Mouse (Mus musculus) liver, embryonic 14.5 days (tissue): Measurements from ENCODE around the gene Cyp2a22. TPM values are rescaled to one million over a fixed set of nuclear protein-coding genes. Genes with fewer than 3 reads are reported as not detected.
"Not testable (repeated sequence)": the region's sequence is repeated elsewhere in the genome, so short reads cannot be mapped to it uniquely, and the experiment has no call there.

Source experiments
- ATAC-seq: fragments of 200-750 bp; cut with Nextera tagmentation; 2 replicates; pipeline ENCODE4 v1.8.0; 2017; ENCODE audit warnings: moderate number of reproducible peaks, mild to moderate bottlenecking, moderate library complexity; ENCODE audit not compliant: insufficient read depth
- DNase-seq, 3 experiments: peaks; one replicate each; pipeline ENCODE4 v3.0.0-alpha.2; 2012 to 2013; ENCODE audit warnings: low read depth in 3 of 3, low spot score in 3 of 3
- H3K27ac ChIP-seq: fragments of 300-500 bp; sonication (generic); 2 replicates; pipeline ENCODE4 v1.5.1; 2014; ENCODE audit warnings: moderate library complexity, mild to moderate bottlenecking, control low read depth, inconsistent platforms
- H3K27me3 ChIP-seq: fragments of 300-500 bp; sonication (generic); 2 replicates; pipeline ENCODE4 v1.6.1; 2014; ENCODE audit warnings: mild to moderate bottlenecking, low read length, moderate library complexity; ENCODE audit not compliant: control insufficient read depth, insufficient read depth
- H3K36me3 ChIP-seq: fragments of 300-500 bp; sonication (generic); replicated peaks from 2 replicates; pipeline ENCODE4 v1.6.1; 2014; ENCODE audit warnings: low read depth; ENCODE audit not compliant: control insufficient read depth, insufficient read depth
- H3K4me1 ChIP-seq, 2 experiments: fragments of 200-500 bp in 1 of 2; fragments of 300-500 bp in 1 of 2; sonication (generic) in 1 of 2; replicated peaks; 2 replicates each; pipeline ENCODE4 v1.6.1; 2012 to 2014; ENCODE audit warnings: antibody characterized with exemption in 1 of 2, inconsistent platforms in 1 of 2, low read length in 1 of 2; ENCODE audit not compliant: control insufficient read depth in 2 of 2, insufficient read depth in 2 of 2
- H3K4me2 ChIP-seq: fragments of 300-500 bp; sonication (generic); 2 replicates; pipeline ENCODE4 v1.6.1; 2014; ENCODE audit warnings: low read depth, mild to moderate bottlenecking, control low read depth, moderate library complexity
- H3K4me3 ChIP-seq, 2 experiments: fragments of 200-500 bp in 1 of 2; fragments of 300-500 bp in 1 of 2; sonication (generic) in 1 of 2; 2 replicates each; pipeline ENCODE4 v1.5.1; 2012 to 2014; ENCODE audit warnings: low read depth in 2 of 2, low read length in 2 of 2, mild to moderate bottlenecking in 2 of 2, control low read depth in 1 of 2, inconsistent platforms in 1 of 2, moderate library complexity in 1 of 2; ENCODE audit not compliant: insufficient read depth in 1 of 2
- H3K9ac ChIP-seq: fragments of 300-500 bp; sonication (generic); replicated peaks from 2 replicates; pipeline ENCODE4 v1.6.1; 2014; ENCODE audit warnings: mild to moderate bottlenecking, control low read depth, moderate library complexity
- H3K9me3 ChIP-seq: fragments of 300-500 bp; sonication (generic); 2 replicates; pipeline ENCODE4 v1.6.1; 2016; ENCODE audit warnings: low read length, mixed read lengths; ENCODE audit not compliant: control insufficient read depth
- CTCF ChIP-seq: IDR thresholded peaks from 2 replicates; pipeline ENCODE4 v1.5.1; 2016; ENCODE audit warnings: antibody characterized with exemption, low read depth, control low read depth
- EP300 ChIP-seq: IDR thresholded peaks from 2 replicates; pipeline ENCODE4 v1.6.1; 2016; ENCODE audit warnings: antibody characterized with exemption, low read depth
- WGBS: fragments of 180-500 bp; shearing (Covaris S2); extraction: QIAGEN DNeasy Blood & Tissue Kit; methylation state at CpG from one replicate; pipeline ENCODE4 v1.1.7; 2014; ENCODE audit not compliant: insufficient replicate concordance; 5-methylcytosine and 5-hydroxymethylcytosine counted together
- polyA plus RNA-seq, 2 experiments: library from polyadenylated mRNA; depleted of rRNA in 1 of 2; stranded (reverse) in 1 of 2; unstranded in 1 of 2; fragments of >200 nt; fragmentation: Nextera tagmentation in 1 of 2; extraction: Ambion mirVana in 1 of 2; gene quantifications; 2 replicates each; pipeline versions ENCODE4 v1.2.1 to v1.2.3; 2012 to 2014

Cyp2a22 gene
- 0.56 and 0.62 TPM in 2 replicates for polyA plus RNA-seq (2012; rRNA removed)
- polyA plus RNA-seq (2014; fragmentation: Nextera tagmentation; extraction: Ambion mirVana): 0.37 and 0.61 TPM in 2 replicates

DNA sequence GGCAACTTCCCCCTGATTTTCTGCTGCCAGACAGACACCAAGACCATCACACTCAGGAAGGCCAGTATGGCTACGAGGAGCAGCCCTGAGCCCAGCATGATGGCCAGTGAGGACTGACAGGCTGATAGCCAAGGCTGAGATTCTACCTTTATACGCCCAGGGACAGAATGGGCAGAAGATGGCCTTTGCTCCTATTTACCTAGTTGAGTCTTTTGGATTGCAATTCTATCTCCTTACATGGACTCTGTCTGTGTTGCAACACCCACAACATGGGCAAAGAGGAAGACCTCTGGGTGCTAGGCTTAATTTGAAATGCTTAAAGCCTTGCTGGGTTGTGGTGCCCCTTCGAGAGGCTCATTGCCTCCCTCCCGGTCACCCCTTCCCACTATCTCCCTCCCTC is at the start of gene Cyp2a22:
Gene Cyp2a22 (minus strand): TSS at position 123 of the 400 bp plus-strand sequence.
- Histone ChIP-seq H3K9me3 (no peaks in the 10 kb centered on the region), H3K9ac (no peak within 1 kb of the TSS), H3K4me3 (no peak within 1 kb of the TSS), H3K4me2 (no peak within 1 kb of the TSS), H3K27me3 (no peaks in the 10 kb centered on the region), H3K27ac (no peak within 1 kb of the TSS), H3K36me3 (no peaks in the 10 kb centered on the region), H3K4me1 (no peaks in the 10 kb centered on the region)
- no peak for DNase-seq
- ATAC-seq: no peak
- no peak for TF ChIP-seq CTCF
- TF ChIP-seq EP300: no peak
- WGBS: 38% methylated on average over 4 of the region's 4 CpGs

DNA sequence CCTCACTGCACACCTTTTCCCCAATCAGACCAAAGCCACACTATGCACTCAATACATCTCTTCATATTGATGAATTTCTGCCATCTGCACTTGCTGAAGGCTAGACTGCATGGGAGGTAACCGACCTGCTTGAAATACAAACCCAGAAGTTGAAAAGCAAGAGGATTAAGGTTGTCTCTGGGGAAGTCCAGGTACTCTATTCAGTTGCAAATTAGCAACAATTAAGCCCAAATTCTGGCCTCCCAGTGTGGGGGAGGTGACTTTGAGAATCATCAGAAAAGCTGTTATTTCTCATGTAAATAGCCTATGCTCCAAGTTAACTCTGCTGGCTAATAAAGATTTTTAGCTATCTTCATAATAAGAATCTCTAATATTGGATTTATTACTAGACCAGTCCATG is 44.0 kb upstream of the Cyp2a22 start:
- not testable (repeated sequence) for H3K9me3 ChIP-seq, H3K4me2 ChIP-seq, DNase-seq, H3K36me3 ChIP-seq, H3K9ac ChIP-seq, H3K4me3 ChIP-seq, H3K27me3 ChIP-seq, H3K4me1 ChIP-seq, H3K27ac ChIP-seq, ATAC-seq
- WGBS: 10% methylated on average over 1 of the region's 1 CpGs

DNA sequence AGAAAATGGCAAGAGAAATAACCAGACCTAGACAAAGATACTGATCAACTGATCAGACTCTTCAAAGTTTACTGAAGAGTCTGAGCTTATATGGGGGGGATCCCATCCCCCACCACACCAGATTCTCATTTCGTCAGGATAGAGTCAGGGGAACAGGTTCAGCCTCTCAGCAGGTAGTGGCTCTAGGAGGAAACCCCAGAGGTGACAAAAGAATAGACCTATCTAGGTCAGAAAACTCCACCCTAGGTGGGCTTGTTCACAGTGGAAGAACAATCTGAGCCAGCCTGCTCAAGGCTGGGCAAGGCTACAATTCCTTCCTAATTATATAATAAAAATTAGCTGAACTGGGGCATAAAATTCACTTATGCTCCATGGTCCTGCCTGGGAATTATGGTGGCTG is 43.4 kb upstream of the Cyp2a22 start:
- H3K4me3 ChIP-seq: no peak overlapping the region
- H3K4me1 ChIP-seq: 0 out of 4 replicates have a peak, but pooled peaks cover 0 to 2% of the 10 kb centered on the region in 2 experiments
- no peaks in the 10 kb centered on the region for H3K36me3 ChIP-seq
- no peaks in the 10 kb centered on the region for H3K27me3 ChIP-seq
- H3K27ac ChIP-seq: no peak overlapping the region
- H3K9me3 ChIP-seq: no peaks in the 10 kb centered on the region
- H3K9ac ChIP-seq: no peak overlapping the region
- ATAC-seq (no peak), DNase-seq (no peak)
- no peak overlapping the region for H3K4me2 ChIP-seq
- no peak for TF ChIP-seq CTCF
- WGBS: 17% methylated on average over 1 of the region's 1 CpGs

DNA sequence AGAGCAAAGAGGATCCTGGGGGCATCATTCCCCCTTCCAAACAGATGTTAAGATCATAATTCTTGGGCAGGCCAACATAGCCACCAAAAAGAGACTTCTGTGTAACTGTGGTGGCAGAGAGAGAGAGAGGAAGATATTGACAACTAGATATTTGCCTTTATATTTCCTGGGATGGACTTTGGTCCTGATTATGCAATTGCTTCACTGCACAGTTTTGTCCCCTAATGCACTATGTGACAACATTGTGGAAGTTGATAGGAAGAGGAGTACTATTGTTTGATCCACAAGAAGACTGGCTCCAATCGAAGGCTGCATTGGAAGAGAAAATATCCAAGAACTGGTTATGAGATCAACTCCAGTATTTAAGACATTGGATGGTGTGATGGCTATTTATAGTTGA is 42.8 kb upstream of the Cyp2a22 start:
- not testable (repeated sequence) for H3K4me1 ChIP-seq, H3K9ac ChIP-seq, H3K4me2 ChIP-seq, H3K36me3 ChIP-seq, H3K4me3 ChIP-seq, H3K27me3 ChIP-seq, H3K9me3 ChIP-seq, H3K27ac ChIP-seq
- WGBS: 38% methylated on average over 1 of the region's 1 CpGs
- ATAC-seq: 0 out of 2 replicates have a peak, but pooled peaks have one; percentile 39
- DNase-seq: peak in 2 of 3 experiments; percentile 7 to 9

DNA sequence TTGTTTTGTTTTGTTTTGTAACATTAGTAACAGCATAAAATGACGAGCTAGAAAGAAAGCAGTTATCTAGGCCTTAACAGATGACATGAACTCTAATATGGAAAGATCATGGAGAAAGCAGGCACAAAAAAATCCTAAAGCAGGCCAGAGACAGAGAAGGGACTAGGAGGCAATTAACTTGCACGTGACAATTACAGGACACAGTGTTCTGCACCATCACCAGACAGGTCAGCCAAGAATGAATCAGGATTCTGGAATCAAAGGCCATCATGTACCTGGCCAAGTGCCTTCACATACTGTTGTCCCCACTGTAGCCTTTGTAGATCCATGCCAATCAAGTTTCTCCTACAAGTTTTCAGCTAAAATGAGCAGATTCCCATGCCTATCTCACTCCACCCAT is 42.3 kb upstream of the Cyp2a22 start:
- H3K4me2 ChIP-seq, H3K27ac ChIP-seq, H3K4me3 ChIP-seq, DNase-seq, H3K4me1 ChIP-seq, ATAC-seq, H3K36me3 ChIP-seq, H3K9me3 ChIP-seq, H3K27me3 ChIP-seq, H3K9ac ChIP-seq: not testable (repeated sequence)
- WGBS: 43% methylated on average over 2 of the region's 2 CpGs

DNA sequence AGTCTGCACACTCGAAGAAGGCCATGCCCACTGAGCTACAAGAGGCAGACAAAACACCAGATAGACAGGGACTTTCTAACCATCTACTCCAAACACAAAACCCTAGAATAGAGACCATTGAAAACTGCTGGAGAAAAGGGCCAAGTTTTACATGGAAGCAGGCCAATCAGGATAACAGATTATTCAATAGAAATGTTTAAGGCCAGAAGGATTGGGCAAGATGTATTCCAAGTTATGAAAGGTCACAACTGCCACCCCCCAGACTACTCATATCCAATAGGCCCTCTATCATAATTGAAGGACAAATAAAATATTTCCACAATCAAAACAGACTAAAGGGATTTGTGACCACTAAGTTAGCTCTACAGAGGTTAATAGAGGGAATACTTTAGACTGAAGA is 23.2 kb upstream of the Cyp2a22 start:
- WGBS: 56% methylated on average over 1 of the region's 1 CpGs
- DNase-seq, H3K9me3 ChIP-seq, H3K36me3 ChIP-seq, ATAC-seq, H3K27ac ChIP-seq, H3K4me1 ChIP-seq, H3K27me3 ChIP-seq, H3K9ac ChIP-seq, H3K4me2 ChIP-seq, H3K4me3 ChIP-seq: not testable (repeated sequence)

- not testable (repeated sequence) for DNase-seq, ATAC-seq, H3K4me1 ChIP-seq, H3K9me3 ChIP-seq, H3K27ac ChIP-seq, H3K36me3 ChIP-seq, H3K27me3 ChIP-seq, H3K9ac ChIP-seq, H3K4me2 ChIP-seq, H3K4me3 ChIP-seq
- WGBS: 15% methylated on average over 2 of the region's 2 CpGs
Observed at GRCm38 (mm10) chr7:26953306-26953705, 14.1 kb upstream of the Cyp2a22 start.

DNA sequence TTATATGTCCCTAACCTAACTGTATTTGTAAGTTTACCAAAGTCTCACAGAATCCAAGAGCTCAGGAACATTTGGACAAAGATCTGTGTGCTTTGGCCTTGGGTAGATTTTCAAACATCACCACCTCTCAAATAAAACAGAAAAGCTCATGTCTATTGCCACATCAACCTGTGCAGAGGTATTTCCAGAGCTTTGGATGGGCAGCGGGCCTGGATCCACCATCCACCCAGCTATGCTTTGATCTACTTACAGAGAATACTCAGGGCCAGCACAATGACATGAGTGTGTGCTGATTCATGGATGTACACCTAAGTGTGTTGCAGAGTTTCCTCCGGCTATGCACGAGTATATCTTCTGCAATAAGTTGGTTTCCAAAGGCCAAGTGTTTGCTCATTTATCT is 13.5 kb upstream of the Cyp2a22 start:
- not testable (repeated sequence) for H3K36me3 ChIP-seq, DNase-seq
- WGBS: 48% methylated on average over 3 of the region's 3 CpGs

More for the DNA sequence above, 13.5 kb upstream of the Cyp2a22 start:
- H3K4me1 ChIP-seq, H3K27me3 ChIP-seq, ATAC-seq, H3K9ac ChIP-seq, H3K4me2 ChIP-seq, H3K4me3 ChIP-seq, H3K27ac ChIP-seq, H3K9me3 ChIP-seq: not testable (repeated sequence)
